Mouse (Mus musculus) hindbrain, embryonic 12.5 days (tissue): Measurements from ENCODE around the gene Olfr738. TPM values are rescaled to one million over a fixed set of nuclear protein-coding genes. Genes with fewer than 3 reads are reported as not detected.

Experiments used
- ATAC-seq: fragments of 200-750 bp; cut with Nextera tagmentation; 2 replicates; pipeline ENCODE4 v1.8.0; 2017; ENCODE audit warnings: moderate TSS enrichment; ENCODE audit not compliant: low FRiP score
- H3K27ac ChIP-seq: fragments of 300-500 bp; sonication (generic); 2 replicates; pipeline ENCODE4 v1.5.1; 2016; ENCODE audit warnings: mild to moderate bottlenecking
- H3K27me3 ChIP-seq: fragments of 300-500 bp; sonication (generic); 2 replicates; pipeline ENCODE4 v1.6.1; 2016; ENCODE audit warnings: mild to moderate bottlenecking
- H3K36me3 ChIP-seq: fragments of 300-500 bp; sonication (generic); 2 replicates; pipeline ENCODE4 v1.6.1; 2016; ENCODE audit warnings: mild to moderate bottlenecking
- H3K4me1 ChIP-seq: fragments of 300-500 bp; sonication (generic); 2 replicates; pipeline ENCODE4 v1.6.1; 2016
- H3K4me2 ChIP-seq: fragments of 300-500 bp; sonication (generic); replicated peaks from 2 replicates; pipeline ENCODE4 v1.6.1; 2016; ENCODE audit warnings: mild to moderate bottlenecking
- H3K4me3 ChIP-seq: fragments of 300-500 bp; sonication (generic); 2 replicates; pipeline ENCODE4 v1.5.1; 2016; ENCODE audit warnings: mild to moderate bottlenecking
- H3K9ac ChIP-seq: fragments of 300-500 bp; sonication (generic); 2 replicates; pipeline ENCODE4 v1.6.1; 2016; ENCODE audit warnings: mild to moderate bottlenecking, moderate library complexity
- H3K9me3 ChIP-seq: fragments of 300-500 bp; sonication (generic); replicated peaks from 2 replicates; pipeline ENCODE4 v1.6.1; 2016; ENCODE audit warnings: mild to moderate bottlenecking
- WGBS: fragments of 180-500 bp; shearing (Covaris S2); methylation state at CpG from one replicate; pipeline ENCODE4 v1.1.7; 2016; 5-methylcytosine and 5-hydroxymethylcytosine counted together
- polyA plus RNA-seq: library from polyadenylated mRNA; unstranded; fragments of >200 nt; fragmentation: Nextera tagmentation; extraction: Ambion mirVana; gene quantifications from 2 replicates; pipeline ENCODE4 v1.2.1, GENCODE M21; 2016

Gene Olfr738
- polyA plus RNA-seq: not detected in 2 replicates

DNA sequence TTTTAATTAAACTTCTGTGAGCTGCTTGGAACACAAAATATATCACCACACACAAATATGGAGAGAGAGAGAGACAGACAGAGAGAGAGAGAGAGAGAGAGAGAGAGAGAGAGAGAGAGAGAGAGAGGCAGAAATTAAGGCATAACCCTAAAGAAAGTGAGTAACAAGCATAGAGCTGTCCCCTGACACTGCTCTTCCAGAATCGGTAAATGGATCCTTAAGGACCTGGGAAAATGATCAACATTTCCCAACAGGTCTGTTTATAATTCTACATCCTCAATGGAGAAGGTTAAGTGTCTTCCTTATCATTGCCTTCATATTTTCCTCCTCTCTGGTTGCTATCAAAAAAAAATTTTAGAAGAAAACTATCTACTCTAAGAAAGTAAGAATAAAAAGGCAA, at the start of gene Olfr738:
Gene Olfr738 (plus strand): TSS at position 301 of the 400 bp plus-strand sequence.
- no peak for ATAC-seq
- Histone ChIP-seq H3K4me1 (no peaks in the 10 kb centered on the region), H3K9me3 (no peaks in the 10 kb centered on the region), H3K27me3 (no peaks in the 10 kb centered on the region), H3K9ac (no peak within 1 kb of the TSS), H3K36me3 (no peaks in the 10 kb centered on the region), H3K27ac (no peak within 1 kb of the TSS), H3K4me2 (no peak within 1 kb of the TSS), H3K4me3 (no peak within 1 kb of the TSS)
- 94% methylated on average over 1 of the region's 1 CpGs for WGBS

DNA sequence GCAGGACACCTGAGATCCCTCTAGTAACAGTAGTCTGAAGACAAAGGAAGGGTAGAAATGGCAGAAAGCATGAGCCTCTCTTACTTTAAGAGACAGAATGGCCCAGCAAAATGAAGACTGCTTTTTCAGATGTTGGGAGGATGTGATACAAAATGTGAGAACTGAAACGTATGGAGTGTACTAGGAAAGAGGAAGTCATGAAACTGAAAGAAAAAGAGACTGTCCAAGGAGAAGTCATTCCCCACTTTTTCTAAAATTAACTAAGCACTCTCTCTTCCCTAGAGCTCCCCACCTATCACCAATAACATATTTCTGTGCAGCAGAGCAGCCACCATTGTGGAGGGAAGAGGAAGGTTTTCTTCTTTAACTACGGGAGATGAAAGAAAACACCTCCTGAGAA, 49.8 kb upstream of the Olfr738 start, which contains the start of gene Tlr11:
Gene Tlr11 (plus strand): TSS at position 322 of the 400 bp plus-strand sequence.
- no peak within 1 kb of the TSS for H3K4me2 ChIP-seq
- H3K4me3 ChIP-seq: no peak within 1 kb of the TSS
- no peak within 1 kb of the TSS for H3K9ac ChIP-seq
- no peaks in the 10 kb centered on the region for H3K36me3 ChIP-seq
- no peaks in the 10 kb centered on the region for H3K27me3 ChIP-seq
- no peaks in the 10 kb centered on the region for H3K9me3 ChIP-seq
- WGBS: 96% methylated on average over 2 of the region's 2 CpGs
- ATAC-seq: no peak
- H3K4me1 ChIP-seq: no peaks in the 10 kb centered on the region
- H3K27ac ChIP-seq: no peak within 1 kb of the TSS

DNA sequence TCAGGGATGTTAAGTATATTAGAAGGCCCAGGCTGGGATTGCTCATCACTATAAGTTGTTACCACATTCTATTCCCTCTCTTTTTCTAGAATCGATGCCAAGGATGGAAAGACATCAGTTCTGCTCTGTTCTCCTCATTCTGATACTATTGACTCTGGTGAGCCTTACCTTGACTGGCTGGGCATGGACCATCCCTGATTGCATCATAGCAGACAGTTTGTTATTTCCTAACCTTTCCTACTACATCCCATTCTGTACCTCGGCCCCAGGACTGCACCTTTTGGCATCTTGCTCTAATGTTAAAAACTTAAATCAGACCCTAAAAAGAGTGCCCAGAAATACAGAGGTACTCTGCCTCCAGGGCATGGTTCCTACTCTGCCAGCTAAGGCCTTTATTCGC, 46.9 kb upstream of the Olfr738 start:
- ATAC-seq: no peak
- H3K4me3 ChIP-seq: no peak overlapping the region
- H3K36me3 ChIP-seq: no peaks in the 10 kb centered on the region
- no peaks in the 10 kb centered on the region for H3K27me3 ChIP-seq
- no peaks in the 10 kb centered on the region for H3K9me3 ChIP-seq
- no peak overlapping the region for H3K27ac ChIP-seq
- WGBS: 83% methylated on average over 3 of the region's 3 CpGs
- H3K9ac ChIP-seq: no peak overlapping the region
- no peaks in the 10 kb centered on the region for H3K4me1 ChIP-seq
- H3K4me2 ChIP-seq: no peak overlapping the region

DNA sequence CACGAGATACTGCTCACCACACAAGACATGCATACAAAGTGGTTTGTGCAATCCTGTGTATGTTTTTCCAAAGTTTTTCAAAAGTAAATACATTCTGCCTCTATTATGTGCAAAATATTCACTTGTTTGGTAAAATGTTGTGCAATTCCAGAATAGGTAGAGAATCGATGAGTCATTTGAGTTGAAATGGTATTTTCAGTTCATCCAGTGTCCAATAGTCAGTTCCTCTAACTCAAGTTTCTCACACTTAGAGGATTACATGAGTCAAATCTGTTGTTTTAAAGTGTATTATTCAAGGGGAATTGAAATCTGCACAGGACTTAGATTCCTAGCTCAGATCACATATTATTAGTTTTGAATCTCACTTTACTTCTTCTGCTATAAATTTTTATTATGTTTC, 43.8 kb upstream of the Olfr738 start:
- no peak overlapping the region for H3K27ac ChIP-seq
- no peaks in the 10 kb centered on the region for H3K4me1 ChIP-seq
- ATAC-seq: no peak
- H3K36me3 ChIP-seq: no peaks in the 10 kb centered on the region
- no peaks in the 10 kb centered on the region for H3K27me3 ChIP-seq
- H3K4me2 ChIP-seq: no peak overlapping the region
- no peaks in the 10 kb centered on the region; the same call in 1 of the 2 replicates for H3K9me3 ChIP-seq
- H3K9ac ChIP-seq: no peak overlapping the region
- 87% methylated on average over 2 of the region's 2 CpGs for WGBS
- no peak overlapping the region for H3K4me3 ChIP-seq

DNA sequence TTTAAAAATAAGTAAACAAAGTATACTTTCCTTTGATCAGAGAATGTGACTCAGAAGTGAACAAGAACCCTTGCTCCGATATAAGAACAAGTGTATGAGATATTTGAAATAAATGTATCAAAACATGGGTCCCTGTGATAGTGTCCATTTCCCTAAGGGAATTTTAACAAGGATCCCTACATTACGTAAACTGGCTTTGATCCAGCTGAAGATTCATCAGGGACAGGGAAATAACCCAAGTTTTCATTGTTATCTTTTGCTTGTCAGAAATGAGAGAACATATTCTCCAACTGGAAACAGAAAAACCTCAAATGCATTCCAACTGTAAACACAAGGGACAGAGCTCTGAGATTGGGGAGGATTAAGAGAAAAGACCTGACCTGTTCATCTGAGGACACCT, 26.5 kb upstream of the Olfr738 start, which contains the start of gene Olfr736:
Gene Olfr736 (plus strand): TSS at position 301 of the 400 bp plus-strand sequence.
- no peak within 1 kb of the TSS for H3K27ac ChIP-seq
- no peak within 1 kb of the TSS for H3K4me2 ChIP-seq
- H3K4me1 ChIP-seq: no peaks in the 10 kb centered on the region
- no peak within 1 kb of the TSS for H3K9ac ChIP-seq
- H3K4me3 ChIP-seq: no peak within 1 kb of the TSS
- no peaks in the 10 kb centered on the region; the same call in 1 of the 2 replicates for H3K9me3 ChIP-seq
- WGBS: 100% methylated on average over 2 of the region's 2 CpGs
- no peak for ATAC-seq
- no peaks in the 10 kb centered on the region for H3K27me3 ChIP-seq
- no peaks in the 10 kb centered on the region for H3K36me3 ChIP-seq

DNA sequence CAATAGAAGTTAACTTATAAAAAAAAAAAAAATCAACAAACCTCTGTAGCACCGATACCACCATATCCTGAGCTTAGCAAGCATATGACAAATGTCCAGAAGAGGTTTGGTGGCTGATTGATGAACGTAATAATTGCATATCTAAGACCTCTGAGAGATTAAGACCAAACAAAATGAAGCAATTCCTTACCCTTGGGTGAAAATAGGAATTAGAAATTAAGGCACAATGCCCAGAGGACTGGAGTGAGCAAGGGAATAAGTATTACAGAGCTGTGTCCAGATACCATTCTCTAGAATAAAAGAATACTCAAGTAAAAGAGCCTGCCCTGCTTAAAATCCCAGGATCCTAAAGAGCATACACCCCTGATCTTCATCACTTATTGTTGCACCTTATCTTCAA, 11.0 kb downstream of the Olfr738 start, which contains the start of gene Olfr739:
Gene Olfr739 (plus strand): TSS at position 301 of the 400 bp plus-strand sequence.
- H3K36me3 ChIP-seq: no peaks in the 10 kb centered on the region
- no peaks in the 10 kb centered on the region for H3K4me1 ChIP-seq
- H3K4me3 ChIP-seq: no peak within 1 kb of the TSS
- no peak within 1 kb of the TSS for H3K9ac ChIP-seq
- ATAC-seq: no peak
- no peak within 1 kb of the TSS for H3K4me2 ChIP-seq
- H3K27ac ChIP-seq: no peak within 1 kb of the TSS
- 74% methylated on average over 2 of the region's 2 CpGs for WGBS
- H3K9me3 ChIP-seq: no peaks in the 10 kb centered on the region
- H3K27me3 ChIP-seq: no peaks in the 10 kb centered on the region

DNA sequence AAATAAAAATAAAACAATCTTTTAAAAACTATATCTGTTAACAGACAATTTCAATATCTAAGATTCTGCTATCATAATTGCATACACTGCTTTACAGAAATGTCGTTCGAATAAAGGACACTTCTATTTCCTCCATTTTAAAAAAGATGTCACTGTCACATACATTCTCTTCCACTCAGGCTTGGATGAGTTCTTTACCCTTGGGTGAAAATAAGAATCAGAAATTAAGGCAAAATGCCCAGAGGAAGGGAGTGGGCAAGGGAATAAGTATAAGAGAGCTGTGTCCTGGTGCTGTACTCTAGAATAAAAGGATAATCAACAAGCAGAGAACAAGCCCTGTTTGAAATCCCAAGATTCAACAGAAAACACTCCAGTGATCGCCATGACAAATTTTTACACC, 37.9 kb downstream of the Olfr738 start, which contains the start of gene Olfr740:
Gene Olfr740 (plus strand): TSS at position 301 of the 400 bp plus-strand sequence.
- WGBS: 80% methylated on average over 3 of the region's 3 CpGs
- no peak for ATAC-seq
- no peak within 1 kb of the TSS for H3K4me3 ChIP-seq
- no peak within 1 kb of the TSS for H3K9ac ChIP-seq
- H3K4me2 ChIP-seq: no peak within 1 kb of the TSS
- H3K27ac ChIP-seq: no peak within 1 kb of the TSS
- H3K27me3 ChIP-seq: no peaks in the 10 kb centered on the region
- H3K9me3 ChIP-seq: no peaks in the 10 kb centered on the region
- no peaks in the 10 kb centered on the region for H3K4me1 ChIP-seq
- H3K36me3 ChIP-seq: no peaks in the 10 kb centered on the region

Other genes starting within 250 kb of the Olfr738 start
- not detected in 2 replicates for gene Olfr730, start 219.4 kb upstream of the Olfr738 start, polyA plus RNA-seq
- gene Olfr731, start 165.7 kb upstream of the Olfr738 start, polyA plus RNA-seq: not detected in 2 replicates
- not detected in 2 replicates for gene Olfr732, start 123.4 kb upstream of the Olfr738 start, polyA plus RNA-seq
- not detected in 2 replicates for gene Olfr733, start 106.0 kb upstream of the Olfr738 start, polyA plus RNA-seq
- not detected in 2 replicates for gene Olfr734, start 80.8 kb upstream of the Olfr738 start, polyA plus RNA-seq
- gene Olfr735, start 58.7 kb upstream of the Olfr738 start, polyA plus RNA-seq: not detected in 2 replicates
- gene Tlr11, start 49.7 kb upstream of the Olfr738 start, polyA plus RNA-seq: not detected in 2 replicates
- not detected in 2 replicates for gene Olfr736, start 26.4 kb upstream of the Olfr738 start, polyA plus RNA-seq
- gene Olfr739, start 11.1 kb downstream of the Olfr738 start, polyA plus RNA-seq: not detected in 2 replicates
- gene Olfr740, start 38.0 kb downstream of the Olfr738 start, polyA plus RNA-seq: not detected in 2 replicates
- not detected in 2 replicates for gene Olfr741, start 65.2 kb downstream of the Olfr738 start, polyA plus RNA-seq
- gene Olfr742, start 96.0 kb downstream of the Olfr738 start, polyA plus RNA-seq: not detected in 2 replicates
- gene Olfr743, start 114.3 kb downstream of the Olfr738 start, polyA plus RNA-seq: not detected in 2 replicates
- not detected in 2 replicates for gene Olfr744, start 207.3 kb downstream of the Olfr738 start, polyA plus RNA-seq
- not detected in 2 replicates for gene Olfr745, start 231.8 kb downstream of the Olfr738 start, polyA plus RNA-seq
- gene Olfr746, start 239.5 kb downstream of the Olfr738 start, polyA plus RNA-seq: not detected in 2 replicates